Mouse (Mus musculus): ENCODE results near the gene Cpa1. TPM values are rescaled to one million over a fixed set of nuclear protein-coding genes. Genes with fewer than 3 reads are reported as not detected.
A peak's percentile ranks its signal among the peaks of the same experiment; 100 is the strongest.

Gene Cpa1
- polyA plus RNA-seq, 1 experiment = 0.62 TPM

- Histone ChIP-seq H3K27ac (ENCODE audit: control insufficient read depth, insufficient read depth, low read depth, low read length) (no peak overlapping the region), H3K4me1 (ENCODE audit: control insufficient read depth, insufficient read depth, low read length) (no peaks in the 10 kb centered on the region), H3K4me3 (ENCODE audit: control insufficient read depth, low read depth, low read length) (no peak overlapping the region), H3K36me3 (ENCODE audit: control insufficient read depth, insufficient read depth, low read length) (no peaks in the 10 kb centered on the region; the same call in 1 of the 2 replicates), H3K27me3 (ENCODE audit: control insufficient read depth, insufficient read depth, low read length) (no peaks in the 10 kb centered on the region)
- TF ChIP-seq CTCF (IDR thresholded peaks at IDR 0.05; ENCODE audit: control insufficient read depth, insufficient read depth, insufficient replicate concordance, low read depth, low read length) (no peak), POLR2A (IDR thresholded peaks at IDR 0.05; ENCODE audit: control insufficient read depth, low read depth, low read length) (no peak)
Observed at GRCm38 (mm10) chr6:30680442-30680841, 41.4 kb downstream of the Cpa1 start.

GRCm38 (mm10) chr6:30681935-30682900 is 43.2 kb downstream of the Cpa1 start:
- Histone ChIP-seq H3K27me3 (ENCODE audit: control insufficient read depth, insufficient read depth, low read length) (no peaks in the 10 kb centered on the region), H3K4me1 (ENCODE audit: control insufficient read depth, insufficient read depth, low read length) (no peaks in the 10 kb centered on the region), H3K27ac (ENCODE audit: control insufficient read depth, insufficient read depth, low read depth, low read length) (no peak overlapping the region), H3K36me3 (ENCODE audit: control insufficient read depth, insufficient read depth, low read length) (no peaks in the 10 kb centered on the region; the same call in 1 of the 2 replicates), H3K4me3 (ENCODE audit: control insufficient read depth, low read depth, low read length) (no peak overlapping the region)
- TF ChIP-seq CTCF (IDR thresholded peaks at IDR 0.05; ENCODE audit: control insufficient read depth, insufficient read depth, insufficient replicate concordance, low read depth, low read length) = no peak

GRCm38 (mm10) chr6:30684570-30684969 is 45.6 kb downstream of the Cpa1 start:
- no peak overlapping the region for H3K27ac ChIP-seq (ENCODE audit: control insufficient read depth, insufficient read depth, low read depth, low read length)
- no peaks in the 10 kb centered on the region for H3K4me1 ChIP-seq (ENCODE audit: control insufficient read depth, insufficient read depth, low read length)
- TF ChIP-seq CTCF (IDR thresholded peaks at IDR 0.05; ENCODE audit: control insufficient read depth, insufficient read depth, insufficient replicate concordance, low read depth, low read length) = no peak
- no peak for TF ChIP-seq POLR2A (IDR thresholded peaks at IDR 0.05; ENCODE audit: control insufficient read depth, low read depth, low read length)
- no peak overlapping the region for H3K4me3 ChIP-seq (ENCODE audit: control insufficient read depth, low read depth, low read length)
- no peaks in the 10 kb centered on the region for H3K36me3 ChIP-seq (ENCODE audit: control insufficient read depth, insufficient read depth, low read length)
- no peaks in the 10 kb centered on the region for H3K27me3 ChIP-seq (ENCODE audit: control insufficient read depth, insufficient read depth, low read length)

GRCm38 (mm10) chr6:30687198-30687597 is 48.2 kb downstream of the Cpa1 start:
- no peak overlapping the region for H3K27ac ChIP-seq (ENCODE audit: control insufficient read depth, insufficient read depth, low read depth, low read length)

GRCm38 (mm10) chr6:30692826-30693225 is 53.8 kb downstream of the Cpa1 start:
- peak overlapping the region; percentile 98 for H3K27ac ChIP-seq (ENCODE audit: control insufficient read depth, insufficient read depth, low read depth, low read length)

More at GRCm38 (mm10) chr6:30687198-30687597, 48.2 kb downstream of the Cpa1 start:
- H3K4me1 ChIP-seq (ENCODE audit: control insufficient read depth, insufficient read depth, low read length) = peaks cover 2% of the 10 kb centered on the region; the same call in 1 of the 2 replicates
- TF ChIP-seq POLR2A (IDR thresholded peaks at IDR 0.05; ENCODE audit: control insufficient read depth, low read depth, low read length) (no peak), CTCF (IDR thresholded peaks at IDR 0.05; ENCODE audit: control insufficient read depth, insufficient read depth, insufficient replicate concordance, low read depth, low read length) (no peak)
- H3K27me3 ChIP-seq (ENCODE audit: control insufficient read depth, insufficient read depth, low read length) = no peaks in the 10 kb centered on the region
- H3K36me3 ChIP-seq (ENCODE audit: control insufficient read depth, insufficient read depth, low read length) = no peaks in the 10 kb centered on the region
- no peak overlapping the region for H3K4me3 ChIP-seq (ENCODE audit: control insufficient read depth, low read depth, low read length)

GRCm38 (mm10) chr6:30693350-30693991 is 54.5 kb downstream of the Cpa1 start, which contains the start of gene Cep41:
TSS of gene Cep41 (minus strand) at chr6:30693749.
- H3K36me3 ChIP-seq (ENCODE audit: control insufficient read depth, insufficient read depth, low read length) = no peaks in the 10 kb centered on the region
- H3K27me3 ChIP-seq (ENCODE audit: control insufficient read depth, insufficient read depth, low read length) = no peaks in the 10 kb centered on the region
- H3K4me1 ChIP-seq (ENCODE audit: control insufficient read depth, insufficient read depth, low read length) = peaks cover 9% of the 10 kb centered on the region
- TF ChIP-seq CTCF (IDR thresholded peaks at IDR 0.05; ENCODE audit: control insufficient read depth, insufficient read depth, insufficient replicate concordance, low read depth, low read length) = no peak
- peak; percentile 44; the same call in 1 of the 2 replicates for TF ChIP-seq POLR2A (IDR thresholded peaks at IDR 0.05; ENCODE audit: control insufficient read depth, low read depth, low read length)
- peak within 1 kb of the TSS; percentile 98 for H3K4me3 ChIP-seq (ENCODE audit: control insufficient read depth, low read depth, low read length)
- H3K27ac ChIP-seq (ENCODE audit: control insufficient read depth, insufficient read depth, low read depth, low read length) = peak within 1 kb of the TSS; percentile 98

More at GRCm38 (mm10) chr6:30692826-30693225, 53.8 kb downstream of the Cpa1 start:
- Histone ChIP-seq H3K4me1 (ENCODE audit: control insufficient read depth, insufficient read depth, low read length) (peaks cover 9% of the 10 kb centered on the region), H3K4me3 (ENCODE audit: control insufficient read depth, low read depth, low read length) (peak overlapping the region; percentile 98), H3K36me3 (ENCODE audit: control insufficient read depth, insufficient read depth, low read length) (no peaks in the 10 kb centered on the region), H3K27me3 (ENCODE audit: control insufficient read depth, insufficient read depth, low read length) (no peaks in the 10 kb centered on the region)
- TF ChIP-seq POLR2A (IDR thresholded peaks at IDR 0.05; ENCODE audit: control insufficient read depth, low read depth, low read length) (no peak), CTCF (IDR thresholded peaks at IDR 0.05; ENCODE audit: control insufficient read depth, insufficient read depth, insufficient replicate concordance, low read depth, low read length) (no peak)

GRCm38 (mm10) chr6:30694209-30694608 is 55.2 kb downstream of the Cpa1 start:
- Histone ChIP-seq H3K27ac (ENCODE audit: control insufficient read depth, insufficient read depth, low read depth, low read length) (no peak overlapping the region), H3K4me3 (ENCODE audit: control insufficient read depth, low read depth, low read length) (peak overlapping the region; percentile 98; the same call in 1 of the 2 replicates), H3K36me3 (ENCODE audit: control insufficient read depth, insufficient read depth, low read length) (no peaks in the 10 kb centered on the region), H3K4me1 (ENCODE audit: control insufficient read depth, insufficient read depth, low read length) (peaks cover 9% of the 10 kb centered on the region), H3K27me3 (ENCODE audit: control insufficient read depth, insufficient read depth, low read length) (no peaks in the 10 kb centered on the region)
- TF ChIP-seq CTCF (IDR thresholded peaks at IDR 0.05; ENCODE audit: control insufficient read depth, insufficient read depth, insufficient replicate concordance, low read depth, low read length) (no peak), POLR2A (IDR thresholded peaks at IDR 0.05; ENCODE audit: control insufficient read depth, low read depth, low read length) (no peak)

Other genes starting within 250 kb of the Cpa1 start
- 15.2 and 15.7 TPM in 2 replicates for gene Zc3hc1, start 248.2 kb upstream of the Cpa1 start, polyA plus RNA-seq (2012; rRNA removed)
- 115 TPM in 2 replicates for gene Klhdc10, start 237.3 kb upstream of the Cpa1 start, polyA plus RNA-seq (2012; rRNA removed)
- gene Tmem209, start 129.4 kb upstream of the Cpa1 start, polyA plus RNA-seq (2012; rRNA removed) = 77.8 and 92.3 TPM in 2 replicates
- gene Ssmem1, start 129.4 kb upstream of the Cpa1 start, polyA plus RNA-seq (2012; rRNA removed) = 109 and 119 TPM in 2 replicates
- gene Cpa2, start 97.6 kb upstream of the Cpa1 start, polyA plus RNA-seq (2012; rRNA removed) = 1.1 and 1.4 TPM in 2 replicates
- gene Cpa4, start 70.8 kb upstream of the Cpa1 start, polyA plus RNA-seq (2012; rRNA removed) = 0.05 TPM in 1 of 2 replicates, not detected in the other
- gene Cpa5, start 28.2 kb upstream of the Cpa1 start, polyA plus RNA-seq (2012; rRNA removed) = 76.6 and 89.5 TPM in 2 replicates
- 34.5 and 35.4 TPM in 2 replicates for gene Cep41, start 54.5 kb downstream of the Cpa1 start, polyA plus RNA-seq (2012; rRNA removed)
- 7.8 and 8.0 TPM in 2 replicates for gene Mest, start 84.3 kb downstream of the Cpa1 start, polyA plus RNA-seq (2012; rRNA removed)